Mouse (Mus musculus) intestine, postnatal 0 days (tissue): ENCODE results near the gene Pde10a. TPM values are rescaled to one million over a fixed set of nuclear protein-coding genes. Genes with fewer than 3 reads are reported as not detected.
A peak's percentile ranks its signal among the peaks of the same experiment; 100 is the strongest.

Experiments used
- ATAC-seq: fragments of 200-750 bp; cut with Nextera tagmentation; 2 replicates; pipeline ENCODE4 v1.8.0; 2017; ENCODE audit warnings: mild to moderate bottlenecking, moderate TSS enrichment, moderate library complexity
- H3K27ac ChIP-seq: fragments of 300-500 bp; sonication (generic); 2 replicates; pipeline ENCODE4 v1.5.1; 2014; ENCODE audit warnings: mild to moderate bottlenecking, low read depth, low read length, moderate library complexity
- H3K27me3 ChIP-seq: fragments of 300-500 bp; sonication (generic); replicated peaks from 2 replicates; pipeline ENCODE4 v1.6.1; 2014; ENCODE audit warnings: low read length, mixed read lengths; ENCODE audit not compliant: control insufficient read depth, insufficient read depth
- H3K36me3 ChIP-seq: fragments of 300-500 bp; sonication (generic); 2 replicates; pipeline ENCODE4 v1.6.1; 2014; ENCODE audit warnings: mild to moderate bottlenecking, moderate library complexity; ENCODE audit not compliant: control insufficient read depth, insufficient read depth
- H3K4me1 ChIP-seq: fragments of 300-500 bp; sonication (generic); replicated peaks from 2 replicates; pipeline ENCODE4 v1.6.1; 2014; ENCODE audit warnings: antibody characterized with exemption, low read length, mixed read lengths; ENCODE audit not compliant: control insufficient read depth, insufficient read depth
- H3K4me2 ChIP-seq: fragments of 300-500 bp; sonication (generic); replicated peaks from 2 replicates; pipeline ENCODE4 v1.6.1; 2014; ENCODE audit warnings: low read depth, mild to moderate bottlenecking, moderate library complexity
- H3K4me3 ChIP-seq: fragments of 300-500 bp; sonication (generic); 2 replicates; pipeline ENCODE4 v1.5.1; 2014; ENCODE audit warnings: low read depth, low read length
- H3K9ac ChIP-seq: fragments of 300-500 bp; sonication (generic); 2 replicates; pipeline ENCODE4 v1.6.1; 2014; ENCODE audit warnings: mild to moderate bottlenecking, low read depth, low read length
- H3K9me3 ChIP-seq: fragments of 300-500 bp; sonication (generic); 2 replicates; pipeline ENCODE4 v1.6.1; 2016; ENCODE audit warnings: mixed run types; ENCODE audit not compliant: control insufficient read depth
- CTCF ChIP-seq: sonication (generic); IDR thresholded peaks from 2 replicates; pipeline ENCODE4 v1.5.1; 2016; ENCODE audit warnings: low read depth, mild to moderate bottlenecking, control low read depth, antibody characterized with exemption, moderate library complexity
- WGBS: fragments of 180-500 bp; shearing (Covaris S2); extraction: QIAGEN DNeasy Blood & Tissue Kit; methylation state at CpG from one replicate; pipeline ENCODE4 v1.1.7; 2014; 5-methylcytosine and 5-hydroxymethylcytosine counted together
- polyA plus RNA-seq: library from polyadenylated mRNA; unstranded; fragments of >200 nt; fragmentation: Nextera tagmentation; extraction: Ambion mirVana; gene quantifications from 2 replicates; pipeline ENCODE4 v1.2.1, GENCODE M21; 2015

Pde10a gene
- polyA plus RNA-seq, 1 experiment from 2014 or later = 0.47 TPM

DNA sequence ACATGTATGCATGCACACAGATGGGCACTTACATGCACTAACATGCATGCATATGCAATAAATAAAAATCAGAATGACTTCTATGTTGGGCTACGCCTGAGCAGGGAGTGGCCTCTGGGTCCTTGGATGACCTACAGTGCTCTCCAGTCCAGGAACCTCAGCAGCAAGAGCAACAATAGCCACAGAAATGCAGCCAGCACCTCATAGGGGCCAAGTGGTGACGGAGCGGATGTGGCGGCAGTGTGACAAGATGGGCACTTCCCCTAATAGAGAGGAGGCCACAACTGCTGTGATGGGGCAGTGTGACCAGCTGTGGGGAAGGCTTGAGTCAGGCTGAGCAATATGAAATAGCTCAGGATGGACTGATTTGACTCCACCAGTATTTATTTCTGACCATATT lies 109.3 kb downstream of the Pde10a start:
- ATAC-seq = no peak
- Histone ChIP-seq H3K36me3 (no peaks in the 10 kb centered on the region), H3K4me1 (no peaks in the 10 kb centered on the region), H3K4me3 (no peak overlapping the region), H3K27ac (no peak overlapping the region), H3K9ac (no peak overlapping the region), H3K27me3 (no peaks in the 10 kb centered on the region), H3K9me3 (no peaks in the 10 kb centered on the region), H3K4me2 (no peak overlapping the region)
- TF ChIP-seq CTCF = no peak
- WGBS = 91% methylated on average over 4 of the region's 4 CpGs

DNA sequence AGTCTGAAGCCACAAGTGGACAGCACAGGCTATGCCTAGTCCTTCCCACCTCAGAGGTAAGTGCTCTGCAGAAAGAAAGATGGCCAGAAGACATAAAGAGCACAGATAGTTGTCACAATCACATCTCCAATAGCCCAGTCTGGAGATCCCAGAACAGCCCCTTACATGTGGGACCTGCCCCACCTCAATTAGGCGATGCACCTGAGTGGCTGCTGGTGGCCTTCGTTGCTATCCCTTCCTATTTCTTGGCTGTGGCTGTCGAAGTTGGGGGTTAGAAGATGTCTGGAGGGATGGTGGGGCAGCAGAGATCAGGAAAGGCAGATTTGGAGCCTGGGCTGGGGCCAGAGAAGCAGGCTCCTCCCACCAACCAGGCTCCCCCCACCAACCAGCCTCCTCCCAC lies 111.1 kb downstream of the Pde10a start:
- ATAC-seq = no peak
- Histone ChIP-seq H3K9me3 (no peaks in the 10 kb centered on the region), H3K9ac (no peak overlapping the region), H3K4me3 (no peak overlapping the region), H3K27ac (no peak overlapping the region), H3K27me3 (no peaks in the 10 kb centered on the region), H3K36me3 (no peaks in the 10 kb centered on the region), H3K4me2 (no peak overlapping the region), H3K4me1 (no peaks in the 10 kb centered on the region)
- TF ChIP-seq CTCF = no peak
- WGBS = 64% methylated on average over 3 of the region's 3 CpGs

DNA sequence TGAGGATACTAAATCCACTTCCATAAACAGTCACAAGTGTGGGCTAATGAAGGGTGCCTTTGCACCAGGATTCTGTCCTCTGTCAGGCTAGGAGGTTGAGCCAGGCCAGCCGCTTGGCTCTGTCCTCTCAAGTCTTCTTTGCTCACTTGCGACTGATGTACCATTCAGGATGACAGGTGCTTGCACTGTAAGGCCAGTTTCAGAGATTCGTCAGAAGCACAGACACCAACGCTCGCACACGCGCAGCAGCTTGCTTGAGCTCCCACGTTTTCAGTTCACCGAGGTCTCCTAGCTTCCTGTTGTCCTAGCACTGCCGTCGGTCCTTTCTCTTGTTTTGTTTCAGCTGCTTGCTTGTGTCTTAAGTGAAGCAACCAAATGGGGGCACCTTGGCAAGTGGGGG lies 111.5 kb downstream of the Pde10a start:
- 70% methylated on average over 11 of the region's 11 CpGs for WGBS
- Histone ChIP-seq H3K27me3 (no peaks in the 10 kb centered on the region), H3K36me3 (no peaks in the 10 kb centered on the region), H3K9me3 (no peaks in the 10 kb centered on the region), H3K4me3 (no peak overlapping the region), H3K9ac (no peak overlapping the region), H3K4me1 (no peaks in the 10 kb centered on the region), H3K27ac (no peak overlapping the region), H3K4me2 (no peak overlapping the region)
- no peak for ATAC-seq
- no peak for TF ChIP-seq CTCF

DNA sequence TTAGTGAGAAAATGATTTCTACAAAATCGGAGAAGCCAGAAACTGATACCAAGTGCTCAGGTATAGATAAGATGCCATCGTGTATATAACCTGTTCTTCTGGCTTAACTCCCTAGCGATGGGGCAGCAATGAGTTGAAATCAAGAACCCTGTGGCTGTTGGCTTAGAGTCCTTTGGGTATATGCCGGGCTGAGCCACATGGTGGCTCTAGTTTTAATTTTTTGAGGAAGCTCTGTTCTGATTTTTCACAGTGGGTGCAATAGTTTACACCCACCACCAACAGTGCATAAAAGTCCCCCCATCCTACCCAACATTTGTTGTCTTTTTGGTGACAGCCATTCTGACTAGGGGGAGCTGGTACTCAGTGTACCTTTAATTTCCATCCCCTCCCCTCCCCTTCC lies 112.0 kb downstream of the Pde10a start:
- ATAC-seq = no peak
- 54% methylated on average over 4 of the region's 4 CpGs for WGBS

DNA sequence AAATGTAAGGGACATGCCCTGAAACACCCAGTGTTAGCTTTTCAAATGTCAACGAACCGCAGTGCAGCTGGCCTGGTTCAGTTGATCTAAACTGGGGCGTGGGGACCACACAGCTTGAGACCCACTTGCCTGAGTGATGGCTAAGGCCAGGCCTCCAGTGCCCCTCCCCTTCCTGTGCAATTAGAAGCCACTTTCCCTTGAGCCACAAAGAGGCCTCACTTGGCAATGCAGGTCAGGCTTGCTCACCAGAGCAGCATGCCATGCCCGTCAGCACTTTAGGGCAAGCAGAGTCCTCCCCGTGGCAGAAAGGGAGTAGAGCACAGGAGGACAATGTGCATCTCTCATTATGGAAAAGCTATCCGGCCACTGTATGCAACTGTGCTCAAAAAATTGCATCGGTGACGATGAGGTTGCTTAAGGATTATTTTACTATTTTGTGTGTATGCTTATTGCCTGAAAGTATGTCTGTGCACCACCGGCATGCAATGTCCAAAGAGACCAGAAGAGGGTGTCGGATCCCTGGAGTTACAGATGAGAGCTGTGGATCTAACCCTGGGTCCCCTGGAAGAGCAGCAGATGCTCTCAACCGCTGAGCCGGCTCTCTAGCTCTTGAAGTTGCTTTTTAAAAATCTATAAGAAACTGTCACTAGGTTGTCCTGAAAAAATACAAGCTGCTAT lies 114.7 kb downstream of the Pde10a start:
- no peaks in the 10 kb centered on the region for H3K4me1 ChIP-seq
- no peak overlapping the region for H3K27ac ChIP-seq
- no peak overlapping the region for H3K9ac ChIP-seq
- no peaks in the 10 kb centered on the region for H3K36me3 ChIP-seq
- no peak for ATAC-seq
- no peaks in the 10 kb centered on the region for H3K27me3 ChIP-seq
- no peak overlapping the region for H3K4me3 ChIP-seq
- 0 out of 2 replicates have a peak, but pooled peaks have one; percentile 14 for TF ChIP-seq CTCF
- 79% methylated on average over 12 of the region's 12 CpGs for WGBS
- H3K9me3 ChIP-seq = no peaks in the 10 kb centered on the region
- H3K4me2 ChIP-seq = no peak overlapping the region

More for the DNA sequence above, 112.0 kb downstream of the Pde10a start:
- Histone ChIP-seq H3K4me3 (no peak overlapping the region), H3K27ac (no peak overlapping the region), H3K9me3 (no peaks in the 10 kb centered on the region), H3K36me3 (no peaks in the 10 kb centered on the region), H3K4me2 (no peak overlapping the region), H3K27me3 (no peaks in the 10 kb centered on the region), H3K4me1 (no peaks in the 10 kb centered on the region), H3K9ac (no peak overlapping the region)
- TF ChIP-seq CTCF = no peak

DNA sequence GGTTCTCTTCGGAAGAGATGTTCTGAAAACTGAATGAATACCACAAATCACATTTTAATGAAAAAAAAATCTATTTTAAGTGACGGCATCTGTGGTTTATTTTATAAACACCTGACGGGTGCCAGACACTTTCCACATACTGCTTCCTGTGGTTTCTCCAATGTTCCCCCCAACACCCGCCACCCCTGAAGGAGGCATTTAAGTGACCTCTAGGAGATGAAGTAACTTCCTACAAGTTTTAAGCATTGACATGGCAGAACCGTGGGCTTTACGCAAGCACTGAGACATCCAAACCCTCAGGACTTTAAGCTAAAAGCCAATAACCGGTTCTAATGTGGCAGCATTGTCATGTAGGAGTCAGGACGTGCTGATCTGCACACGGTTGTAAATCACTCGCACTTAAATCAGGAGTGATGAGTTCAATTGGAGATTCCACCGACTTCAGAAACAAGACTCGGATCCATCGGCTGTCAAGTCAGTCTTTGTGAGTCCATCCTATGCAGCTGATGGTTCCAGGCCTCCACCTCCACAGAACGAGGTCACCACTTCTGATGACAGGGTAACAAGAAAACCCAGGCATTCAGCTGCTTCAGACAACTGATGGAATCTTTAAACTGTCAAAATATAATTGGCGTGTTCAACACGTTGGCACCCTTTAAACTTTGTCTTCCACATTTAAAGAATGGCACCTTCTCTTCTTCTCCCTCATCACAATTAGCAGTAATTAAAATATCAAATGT lies 115.7 kb downstream of the Pde10a start:
- 78% methylated on average over 16 of the region's 16 CpGs for WGBS

More for the DNA sequence above, 115.7 kb downstream of the Pde10a start:
- H3K9ac ChIP-seq = no peak overlapping the region
- TF ChIP-seq CTCF = no peak
- no peak overlapping the region for H3K27ac ChIP-seq
- no peak overlapping the region for H3K4me2 ChIP-seq
- H3K27me3 ChIP-seq = no peaks in the 10 kb centered on the region
- no peaks in the 10 kb centered on the region for H3K36me3 ChIP-seq
- no peak overlapping the region for H3K4me3 ChIP-seq
- no peaks in the 10 kb centered on the region for H3K4me1 ChIP-seq
- ATAC-seq = no peak
- H3K9me3 ChIP-seq = no peaks in the 10 kb centered on the region
